Mouse (Mus musculus): ENCODE measurements at regions not wholly inside any gene's neighbourhood (a gene's known extent, or its start where the extent isn't known, plus 50 kb on each side); places are given as distances from the start of the nearest gene placed in this dataset.

GRCm38 (mm10) chr12:110373408-110374065, 73.4 kb upstream of the Ppp2r5c start:
- H3K27ac ChIP-seq (ENCODE audit: low read length), result no peak overlapping the region
- 3% methylated on average over 27 of the region's 27 CpGs for WGBS
- no peaks in the 10 kb centered on the region for H3K4me1 ChIP-seq (ENCODE audit: control insufficient read depth, insufficient read depth, low read length)
- H3K9me3 ChIP-seq (ENCODE audit: control insufficient read depth, low read length), result no peaks in the 10 kb centered on the region
- no peaks in the 10 kb centered on the region for H3K36me3 ChIP-seq (ENCODE audit: control insufficient read depth, insufficient read depth, low read length)
- peaks cover 17% of the 10 kb centered on the region for H3K27me3 ChIP-seq (replicated peaks; ENCODE audit: control insufficient read depth, insufficient read depth, low read length)
- ATAC-seq, result peak; percentile 89
- H3K4me2 ChIP-seq (ENCODE audit: low read depth, low read length), result 0 out of 2 replicates have a peak overlapping the region, but pooled peaks have one; percentile 31
- H3K9ac ChIP-seq (ENCODE audit: low read depth, low read length), result no peak overlapping the region
- H3K4me3 ChIP-seq (ENCODE audit: low read length), result no peak overlapping the region

DNA sequence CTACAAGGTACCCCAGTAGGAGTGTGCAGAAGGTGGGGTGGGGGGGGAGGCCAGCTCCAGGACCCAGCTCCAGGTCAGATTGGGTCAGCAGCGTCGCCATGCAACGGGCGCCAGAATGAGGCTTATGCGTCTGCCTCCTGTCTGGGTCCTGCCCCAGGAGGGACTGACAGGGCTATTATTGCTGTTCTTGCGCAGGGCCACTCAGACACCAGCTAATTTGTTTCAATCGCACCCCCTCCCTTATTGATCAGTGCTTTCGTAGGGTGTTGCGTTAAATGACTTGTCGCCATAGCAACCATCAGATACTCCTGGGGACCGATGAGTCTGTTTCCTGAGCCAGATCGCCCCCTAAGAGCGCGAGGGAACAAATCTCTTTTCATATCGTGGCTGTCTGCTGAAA, 71.8 kb upstream of the Ppp2r5c start:
- no peak for ATAC-seq
- 4% methylated on average over 15 of the region's 15 CpGs for WGBS
- no peaks in the 10 kb centered on the region for H3K9me3 ChIP-seq (ENCODE audit: control insufficient read depth, low read length)
- H3K9ac ChIP-seq (ENCODE audit: low read depth, low read length), result no peak overlapping the region
- H3K27me3 ChIP-seq (replicated peaks; ENCODE audit: control insufficient read depth, insufficient read depth, low read length), result peaks cover 17% of the 10 kb centered on the region
- no peak overlapping the region for H3K27ac ChIP-seq (ENCODE audit: low read length)
- no peak overlapping the region for H3K4me2 ChIP-seq (ENCODE audit: low read depth, low read length)
- no peaks in the 10 kb centered on the region for H3K36me3 ChIP-seq (ENCODE audit: control insufficient read depth, insufficient read depth, low read length)
- no peak overlapping the region for H3K4me3 ChIP-seq (ENCODE audit: low read length)
- no peaks in the 10 kb centered on the region for H3K4me1 ChIP-seq (ENCODE audit: control insufficient read depth, insufficient read depth, low read length)

GRCm38 (mm10) chr12:110376062-110376837, 70.7 kb upstream of the Ppp2r5c start:
- ATAC-seq, result no peak
- Histone ChIP-seq H3K9ac (ENCODE audit: low read depth, low read length) (no peak overlapping the region), H3K27me3 (replicated peaks; ENCODE audit: control insufficient read depth, insufficient read depth, low read length) (peaks cover 17% of the 10 kb centered on the region), H3K9me3 (ENCODE audit: control insufficient read depth, low read length) (no peaks in the 10 kb centered on the region), H3K4me2 (ENCODE audit: low read depth, low read length) (no peak overlapping the region), H3K36me3 (ENCODE audit: control insufficient read depth, insufficient read depth, low read length) (no peaks in the 10 kb centered on the region), H3K4me1 (ENCODE audit: control insufficient read depth, insufficient read depth, low read length) (no peaks in the 10 kb centered on the region), H3K4me3 (ENCODE audit: low read length) (no peak overlapping the region), H3K27ac (ENCODE audit: low read length) (no peak overlapping the region)
- 33% methylated on average over 7 of the region's 7 CpGs for WGBS

DNA sequence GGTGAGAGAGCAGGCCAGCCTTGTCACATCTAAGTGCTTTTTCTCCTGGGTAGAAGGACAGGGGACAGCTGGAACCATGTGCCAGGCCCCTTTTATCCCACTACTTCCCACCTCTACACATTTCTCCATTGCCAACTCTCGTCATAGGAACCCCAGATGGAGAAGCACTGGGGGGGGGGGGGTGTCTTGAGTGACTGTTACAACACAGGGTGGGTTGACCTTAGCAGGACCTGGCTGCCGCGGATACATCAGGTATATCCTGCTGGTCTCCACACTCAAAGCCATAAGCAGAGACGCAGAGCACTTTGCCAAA, 70.1 kb upstream of the Ppp2r5c start:
- peaks cover 17% of the 10 kb centered on the region for H3K27me3 ChIP-seq (replicated peaks; ENCODE audit: control insufficient read depth, insufficient read depth, low read length)
- no peaks in the 10 kb centered on the region for H3K4me1 ChIP-seq (ENCODE audit: control insufficient read depth, insufficient read depth, low read length)
- no peak overlapping the region for H3K27ac ChIP-seq (ENCODE audit: low read length)
- ATAC-seq, result no peak
- H3K36me3 ChIP-seq (ENCODE audit: control insufficient read depth, insufficient read depth, low read length), result no peaks in the 10 kb centered on the region
- H3K9ac ChIP-seq (ENCODE audit: low read depth, low read length), result no peak overlapping the region
- WGBS, result 55% methylated on average over 4 of the region's 4 CpGs
- H3K4me2 ChIP-seq (ENCODE audit: low read depth, low read length), result no peak overlapping the region
- no peaks in the 10 kb centered on the region for H3K9me3 ChIP-seq (ENCODE audit: control insufficient read depth, low read length)
- H3K4me3 ChIP-seq (ENCODE audit: low read length), result no peak overlapping the region

DNA sequence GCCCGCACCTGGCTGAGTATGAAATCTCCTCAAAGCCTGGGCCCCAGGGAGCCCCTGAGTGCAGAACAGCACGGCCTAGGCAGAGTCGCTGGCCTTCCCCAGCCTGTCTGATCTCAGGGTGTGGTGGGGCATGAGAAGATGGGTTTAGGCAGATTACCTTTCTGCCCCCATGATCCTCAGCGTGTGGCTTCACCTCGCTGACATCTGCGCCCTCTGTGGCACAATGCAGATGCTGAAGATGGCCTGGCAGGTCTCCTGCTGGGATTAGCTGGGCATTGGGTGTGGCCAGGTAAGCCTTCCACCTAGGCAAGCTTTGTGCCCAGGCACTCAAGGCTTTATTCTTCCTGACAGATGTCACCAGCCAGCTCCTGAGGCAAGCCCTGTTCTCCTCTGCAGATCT, 69.6 kb upstream of the Ppp2r5c start:
- Histone ChIP-seq H3K27me3 (replicated peaks; ENCODE audit: control insufficient read depth, insufficient read depth, low read length) (peaks cover 17% of the 10 kb centered on the region), H3K4me1 (ENCODE audit: control insufficient read depth, insufficient read depth, low read length) (no peaks in the 10 kb centered on the region), H3K4me2 (ENCODE audit: low read depth, low read length) (no peak overlapping the region), H3K9ac (ENCODE audit: low read depth, low read length) (no peak overlapping the region), H3K27ac (ENCODE audit: low read length) (no peak overlapping the region), H3K36me3 (ENCODE audit: control insufficient read depth, insufficient read depth, low read length) (no peaks in the 10 kb centered on the region), H3K4me3 (ENCODE audit: low read length) (no peak overlapping the region), H3K9me3 (ENCODE audit: control insufficient read depth, low read length) (no peaks in the 10 kb centered on the region)
- 65% methylated on average over 6 of the region's 6 CpGs for WGBS
- ATAC-seq, result no peak

DNA sequence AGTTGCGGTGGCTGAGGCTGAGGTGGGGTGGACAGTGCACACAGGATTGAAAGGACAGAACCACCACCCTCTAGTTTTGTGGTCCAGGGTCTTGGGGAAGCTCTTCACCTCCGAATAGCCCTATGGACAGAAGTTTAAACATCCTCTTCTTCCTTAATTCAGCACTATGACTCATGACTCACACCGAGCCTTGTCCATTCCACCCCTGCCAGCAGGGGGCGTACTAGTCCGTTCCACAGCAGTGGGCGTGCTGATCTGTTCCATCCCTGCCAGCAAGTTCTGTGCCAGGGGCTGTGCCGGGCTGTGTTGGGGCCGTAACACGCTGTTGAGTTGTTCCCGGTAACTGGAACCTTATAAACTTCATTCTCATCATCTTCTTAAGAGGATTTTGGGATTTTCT, 69.2 kb upstream of the Ppp2r5c start:
- ATAC-seq, result no peak
- H3K4me2 ChIP-seq (ENCODE audit: low read depth, low read length), result no peak overlapping the region
- H3K27ac ChIP-seq (ENCODE audit: low read length), result no peak overlapping the region
- H3K9me3 ChIP-seq (ENCODE audit: control insufficient read depth, low read length), result no peaks in the 10 kb centered on the region
- H3K27me3 ChIP-seq (replicated peaks; ENCODE audit: control insufficient read depth, insufficient read depth, low read length), result peaks cover 17% of the 10 kb centered on the region
- no peaks in the 10 kb centered on the region for H3K4me1 ChIP-seq (ENCODE audit: control insufficient read depth, insufficient read depth, low read length)
- WGBS, result 71% methylated on average over 10 of the region's 10 CpGs
- H3K36me3 ChIP-seq (ENCODE audit: control insufficient read depth, insufficient read depth, low read length), result no peaks in the 10 kb centered on the region
- no peak overlapping the region for H3K9ac ChIP-seq (ENCODE audit: low read depth, low read length)
- no peak overlapping the region for H3K4me3 ChIP-seq (ENCODE audit: low read length)

DNA sequence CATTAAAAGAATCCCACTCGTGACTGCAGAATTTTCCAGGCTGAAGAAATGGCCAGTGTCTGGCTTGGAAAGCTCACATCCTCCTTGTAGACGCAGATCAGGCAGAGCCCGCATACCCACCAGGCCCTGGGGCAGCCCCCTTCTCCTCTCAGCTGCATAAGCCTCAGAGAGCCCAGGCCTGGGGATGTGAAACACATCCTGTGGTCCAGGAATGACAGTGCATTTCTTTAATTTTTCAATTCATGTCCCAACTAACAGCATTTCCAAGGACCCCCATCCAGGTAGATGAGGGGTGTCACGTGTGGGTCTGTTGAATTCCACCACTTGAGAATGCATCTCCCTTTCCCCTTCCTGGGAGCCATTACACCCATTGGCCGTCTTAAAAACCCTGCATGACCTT, 68.6 kb upstream of the Ppp2r5c start:
- ATAC-seq, result no peak
- Histone ChIP-seq H3K27me3 (replicated peaks; ENCODE audit: control insufficient read depth, insufficient read depth, low read length) (peaks cover 17% of the 10 kb centered on the region), H3K9ac (ENCODE audit: low read depth, low read length) (no peak overlapping the region), H3K36me3 (ENCODE audit: control insufficient read depth, insufficient read depth, low read length) (no peaks in the 10 kb centered on the region), H3K4me3 (ENCODE audit: low read length) (no peak overlapping the region), H3K27ac (ENCODE audit: low read length) (no peak overlapping the region), H3K9me3 (ENCODE audit: control insufficient read depth, low read length) (no peaks in the 10 kb centered on the region), H3K4me2 (ENCODE audit: low read depth, low read length) (no peak overlapping the region), H3K4me1 (ENCODE audit: control insufficient read depth, insufficient read depth, low read length) (no peaks in the 10 kb centered on the region)
- WGBS, result 84% methylated on average over 5 of the region's 5 CpGs

GRCm38 (mm10) chr12:110379721-110380120, 67.2 kb upstream of the Ppp2r5c start:
- H3K9me3 ChIP-seq (ENCODE audit: control insufficient read depth, low read length), result no peaks in the 10 kb centered on the region
- no peak for ATAC-seq
- peaks cover 13% of the 10 kb centered on the region for H3K27me3 ChIP-seq (replicated peaks; ENCODE audit: control insufficient read depth, insufficient read depth, low read length)
- no peaks in the 10 kb centered on the region for H3K4me1 ChIP-seq (ENCODE audit: control insufficient read depth, insufficient read depth, low read length)
- no peak overlapping the region for H3K4me2 ChIP-seq (ENCODE audit: low read depth, low read length)
- H3K27ac ChIP-seq (ENCODE audit: low read length), result no peak overlapping the region
- WGBS, result 76% methylated on average over 12 of the region's 12 CpGs
- no peak overlapping the region for H3K9ac ChIP-seq (ENCODE audit: low read depth, low read length)
- no peaks in the 10 kb centered on the region for H3K36me3 ChIP-seq (ENCODE audit: control insufficient read depth, insufficient read depth, low read length)
- no peak overlapping the region for H3K4me3 ChIP-seq (ENCODE audit: low read length)

DNA sequence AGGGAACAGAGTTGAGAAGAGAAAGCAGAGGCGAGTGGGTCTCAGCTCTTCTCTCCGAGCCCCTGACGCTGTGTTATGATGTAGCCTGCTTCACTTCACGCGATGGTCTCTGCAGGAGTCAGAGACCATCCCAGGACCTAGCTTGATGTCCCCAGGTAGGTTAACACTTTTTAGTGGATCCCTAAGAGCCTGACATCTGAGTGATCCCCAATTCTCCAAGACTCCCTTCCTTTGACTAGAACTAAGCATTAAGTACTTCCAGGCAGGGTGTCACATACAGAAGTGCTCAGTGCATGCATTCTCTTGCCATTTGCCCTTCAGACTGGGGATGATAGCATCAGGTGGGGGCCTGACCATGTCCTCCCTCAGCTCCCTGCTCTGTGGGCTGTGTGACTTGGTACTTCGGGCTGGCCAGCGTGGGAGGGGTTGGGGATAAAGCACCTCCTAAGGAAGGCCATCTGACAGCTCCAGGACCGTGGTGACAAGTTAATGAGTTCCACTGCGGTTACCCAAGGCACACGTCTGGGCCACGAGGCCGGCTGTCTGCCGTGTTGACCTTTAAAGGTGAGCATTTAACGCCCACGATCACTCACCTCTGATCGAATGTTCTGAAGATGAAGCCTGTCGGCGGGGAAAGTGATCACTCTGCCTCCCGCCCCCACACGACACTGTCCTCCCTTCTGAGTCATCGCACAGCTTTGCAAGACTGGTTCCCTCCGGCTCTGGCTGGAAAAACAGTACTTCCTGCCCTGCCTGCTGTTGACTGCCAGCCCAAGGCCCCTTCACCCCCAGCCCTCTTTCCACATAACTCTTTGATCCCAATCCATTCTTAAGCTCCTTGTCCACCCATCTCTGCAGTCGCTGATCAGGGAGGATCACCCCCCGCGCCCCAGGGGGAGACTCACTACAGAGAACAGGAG, 65.8 kb upstream of the Ppp2r5c start:
- Histone ChIP-seq H3K9me3 (ENCODE audit: control insufficient read depth, low read length) (no peaks in the 10 kb centered on the region), H3K36me3 (ENCODE audit: control insufficient read depth, insufficient read depth, low read length) (no peaks in the 10 kb centered on the region), H3K9ac (ENCODE audit: low read depth, low read length) (no peak overlapping the region), H3K4me2 (ENCODE audit: low read depth, low read length) (no peak overlapping the region), H3K4me1 (ENCODE audit: control insufficient read depth, insufficient read depth, low read length) (no peaks in the 10 kb centered on the region), H3K27me3 (replicated peaks; ENCODE audit: control insufficient read depth, insufficient read depth, low read length) (peaks cover 3% of the 10 kb centered on the region; the same call in 1 of the 2 replicates), H3K4me3 (ENCODE audit: low read length) (no peak overlapping the region), H3K27ac (ENCODE audit: low read length) (no peak overlapping the region)
- WGBS, result 58% methylated on average over 25 of the region's 25 CpGs
- no peak; the same call in 1 of the 2 replicates for ATAC-seq
